Mouse (Mus musculus): ENCODE measurements around the gene Gpr83.
A peak's percentile ranks its signal among the peaks of the same experiment; 100 is the strongest.

GRCm38 (mm10) chr9:14866957-14867356, 6.9 kb downstream of the Gpr83 start:
- peak; percentile 80 for TF ChIP-seq CTCF (IDR thresholded peaks at IDR 0.05; ENCODE audit: low read depth)
- no peak for TF ChIP-seq EP300 (IDR thresholded peaks at IDR 0.05; ENCODE audit: low read depth)

All from heart, postnatal 0 days (tissue).